Mouse (Mus musculus): ENCODE measurements at regions not wholly inside any gene's neighbourhood (a gene's known extent, or its start where the extent isn't known, plus 50 kb on each side); places are given as distances from the start of the nearest gene placed in this dataset.
A peak's percentile ranks its signal among the peaks of the same experiment; 100 is the strongest.

- no peak for DNase-seq (ENCODE audit: low spot score)
These were observed 254.5 kb downstream of the Drd1 start for GRCm38 (mm10) chr13:53800978-53801377.

- DNase-seq (ENCODE audit: low spot score): no peak
These were observed 266.7 kb downstream of the Drd1 start for GRCm38 (mm10) chr13:53788809-53789208.

- peak; percentile 71 for DNase-seq (ENCODE audit: low spot score)
These were observed 272.0 kb downstream of the Drd1 start for GRCm38 (mm10) chr13:53783492-53783891.

DNA sequence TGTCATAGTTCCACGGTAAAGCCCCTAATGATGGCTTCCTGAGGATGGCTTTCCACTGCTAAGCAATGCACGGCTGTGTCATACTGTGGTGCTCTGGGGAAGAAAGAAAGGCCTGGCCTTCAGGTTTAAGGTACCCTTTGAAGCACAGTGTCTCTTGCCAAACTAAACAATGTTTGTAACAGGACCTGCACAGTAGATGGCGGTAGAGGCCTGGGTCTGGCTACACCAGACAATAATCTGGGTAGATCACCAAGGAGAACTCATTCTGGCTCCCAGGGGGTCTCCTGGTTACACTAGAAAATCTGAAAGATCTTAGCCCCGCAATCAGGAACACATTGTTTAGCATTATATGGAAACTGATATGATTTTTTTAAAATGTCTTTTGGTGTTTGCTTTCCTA lies 276.4 kb downstream of the Drd1 start:
- peak; percentile 22 for DNase-seq (ENCODE audit: low spot score)

DNA sequence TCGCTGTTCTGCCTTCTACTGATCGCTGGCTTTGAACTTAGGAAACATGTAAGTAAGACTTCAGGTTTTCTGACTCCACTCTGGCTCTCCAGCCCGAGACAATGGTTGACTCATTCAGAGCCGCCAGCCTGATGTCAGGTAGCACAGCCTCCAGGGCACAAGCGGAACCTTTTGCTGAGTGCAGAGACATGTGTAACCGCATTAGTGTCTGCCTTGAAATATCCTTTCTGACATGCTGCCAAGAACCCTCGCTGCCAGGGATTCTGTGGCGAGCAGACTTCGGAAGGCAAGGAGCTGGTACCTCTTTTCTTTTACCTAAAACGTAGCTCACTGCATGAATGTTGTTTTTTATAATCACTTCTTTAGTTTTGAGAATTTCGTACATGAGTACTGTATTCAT lies 279.1 kb downstream of the Drd1 start:
- DNase-seq (ENCODE audit: low spot score): no peak

GRCm38 (mm10) chr13:53775687-53776086 lies 279.8 kb downstream of the Drd1 start:
- DNase-seq (ENCODE audit: low spot score): no peak

DNA sequence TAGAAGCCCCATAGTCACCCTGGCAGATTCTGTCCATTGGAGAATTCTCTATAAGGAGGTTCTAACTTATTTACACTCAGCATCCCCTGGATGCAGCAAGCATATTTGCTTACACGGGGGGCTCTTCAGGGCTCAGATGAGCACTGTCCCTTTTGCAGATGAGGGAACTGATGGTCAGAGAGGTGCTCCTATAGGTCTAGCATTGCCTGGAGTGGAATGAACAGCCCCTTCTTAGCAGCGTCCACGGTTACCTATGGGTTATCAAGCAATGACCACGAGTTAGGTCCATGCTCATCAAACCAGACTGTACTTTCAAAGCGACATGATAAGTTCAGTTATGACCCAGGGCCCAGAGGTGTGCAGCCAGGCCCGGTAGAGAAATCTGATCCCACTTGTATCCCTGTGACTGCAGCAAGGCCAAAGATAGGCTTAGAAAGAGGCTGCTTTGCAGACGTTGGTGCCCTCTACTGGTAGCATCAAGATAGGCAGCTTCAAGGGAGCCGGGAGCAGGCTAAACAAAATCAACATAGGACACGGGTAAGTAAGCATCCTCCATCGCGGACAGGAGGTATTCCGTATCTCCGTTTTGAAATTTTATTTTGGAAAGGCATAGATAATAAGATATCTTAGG lies 290.8 kb downstream of the Drd1 start:
- peak; percentile 58 for DNase-seq (ENCODE audit: low spot score)

- no peak for DNase-seq (ENCODE audit: low spot score)
These were observed 284.8 kb upstream of the Msx2 start for GRCm38 (mm10) chr13:53757576-53758237.

DNA sequence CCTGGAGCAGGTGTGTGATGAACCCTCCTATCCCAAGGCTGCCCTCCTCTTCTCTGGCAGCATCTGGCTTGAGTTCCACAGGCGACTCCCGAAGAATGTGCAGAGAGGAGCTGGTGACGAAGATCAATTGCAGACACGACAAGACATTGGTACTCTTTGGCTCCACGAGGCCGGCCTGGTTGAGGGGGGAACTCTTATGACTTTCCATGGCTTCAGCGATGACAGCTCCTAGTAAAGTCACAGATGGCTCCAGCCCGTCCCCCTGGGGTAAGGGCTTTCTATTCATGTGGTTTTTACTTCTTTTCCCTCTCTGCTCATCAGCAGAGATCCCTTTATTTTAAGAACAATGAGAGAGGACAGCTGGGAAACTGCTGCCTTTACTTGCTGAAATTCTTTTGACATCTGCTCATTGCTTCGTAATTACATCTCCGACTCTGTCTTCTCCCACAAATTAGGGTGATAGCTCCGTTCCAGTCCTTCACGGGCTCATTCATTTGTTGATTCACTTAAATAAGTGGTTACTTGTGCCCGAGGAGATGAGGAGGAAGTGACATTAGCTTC lies 284.2 kb upstream of the Msx2 start:
- no peak for DNase-seq (ENCODE audit: low spot score)

DNA sequence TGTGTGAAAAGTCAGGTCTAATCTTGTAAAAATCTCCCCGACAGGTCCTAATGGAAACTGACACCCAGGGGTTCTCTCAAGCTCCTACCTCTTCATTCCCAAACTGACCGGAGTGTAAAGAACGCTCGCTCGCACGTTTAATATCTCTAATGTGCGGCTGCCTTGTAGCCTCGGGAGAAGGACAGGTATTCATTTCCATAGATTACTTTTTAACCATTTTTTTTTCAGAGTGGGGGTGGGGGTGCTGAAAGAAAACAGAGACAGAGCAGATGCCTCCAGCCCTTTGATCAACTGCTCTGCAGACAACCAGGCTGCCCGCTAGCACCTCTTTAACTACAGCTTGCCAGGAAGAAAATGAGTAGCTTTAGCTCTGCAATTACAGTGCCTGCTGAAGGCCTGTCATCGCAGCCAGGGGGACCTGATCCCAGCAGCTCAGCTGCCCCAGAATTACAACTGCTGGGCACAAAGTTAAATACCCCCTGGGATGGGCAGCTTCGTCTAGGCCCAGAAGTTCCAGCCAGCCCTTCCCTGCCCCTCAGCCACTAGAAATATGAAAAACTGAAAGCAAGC lies 282.3 kb upstream of the Msx2 start:
- no peak for DNase-seq (ENCODE audit: low spot score)

- DNase-seq (ENCODE audit: low spot score): no peak
These were observed 280.2 kb upstream of the Msx2 start for GRCm38 (mm10) chr13:53753049-53753448.

DNA sequence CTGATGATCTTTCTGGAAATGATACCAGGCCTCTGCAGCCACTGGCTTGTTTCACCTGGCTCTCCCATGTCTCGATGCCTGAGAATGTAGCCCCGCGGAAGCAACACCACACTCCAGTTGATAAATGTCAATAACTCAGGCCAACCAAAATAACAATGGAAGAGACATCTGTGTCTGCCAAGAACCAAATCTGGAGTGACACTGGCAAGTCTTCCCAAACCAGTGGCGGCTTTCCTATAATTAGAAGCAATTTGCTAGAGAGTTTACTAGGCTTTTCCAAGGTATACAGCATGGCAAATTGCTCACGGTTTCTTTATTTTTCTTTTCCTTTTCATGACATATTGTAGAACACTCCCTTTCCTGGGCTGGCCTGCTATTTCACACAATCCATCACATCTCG lies 268.1 kb upstream of the Msx2 start:
- no peak for DNase-seq (ENCODE audit: low spot score)

- no peak for DNase-seq (ENCODE audit: low spot score)
These were observed 266.3 kb upstream of the Msx2 start for GRCm38 (mm10) chr13:53739127-53739526.

- DNase-seq (ENCODE audit: low spot score): no peak
These were observed 262.1 kb upstream of the Msx2 start for GRCm38 (mm10) chr13:53734944-53735343.

GRCm38 (mm10) chr13:53730259-53730902 lies 257.5 kb upstream of the Msx2 start:
- no peak for DNase-seq (ENCODE audit: low spot score)

GRCm38 (mm10) chr13:53729848-53730247 lies 257.0 kb upstream of the Msx2 start:
- DNase-seq (ENCODE audit: low spot score): no peak

- no peak for DNase-seq (ENCODE audit: low spot score)
These were observed 253.2 kb upstream of the Msx2 start for GRCm38 (mm10) chr13:53726031-53726430.

GRCm38 (mm10) chr13:53722881-53723280 lies 250.0 kb upstream of the Msx2 start:
- DNase-seq (ENCODE audit: low spot score): no peak

DNA sequence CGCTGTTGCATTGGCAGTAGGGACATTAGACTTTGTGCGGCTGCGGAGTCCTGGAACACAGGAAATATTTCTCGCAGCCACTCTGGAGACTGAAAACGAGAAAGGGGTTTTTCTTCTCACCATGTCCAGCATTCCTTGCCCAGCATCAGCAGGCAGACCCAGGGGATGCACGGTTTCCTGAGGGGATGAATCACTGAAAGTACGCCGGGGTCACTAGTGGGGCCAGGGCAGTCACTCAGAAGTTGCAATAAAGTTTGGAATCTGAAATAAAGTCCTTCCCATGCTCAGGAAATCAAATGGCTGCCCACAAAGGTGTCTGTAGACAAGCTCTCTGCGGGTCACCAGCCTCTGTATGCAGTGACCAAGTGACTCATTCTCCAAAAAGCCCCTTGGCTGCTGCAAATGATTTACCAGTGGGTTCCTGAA lies 248.2 kb upstream of the Msx2 start:
- DNase-seq (ENCODE audit: low spot score): no peak

GRCm38 (mm10) chr13:53717582-53717981 lies 244.7 kb upstream of the Msx2 start:
- DNase-seq (ENCODE audit: low spot score): no peak

GRCm38 (mm10) chr13:53717086-53717485 lies 244.2 kb upstream of the Msx2 start:
- no peak for DNase-seq (ENCODE audit: low spot score)

- no peak for DNase-seq (ENCODE audit: low spot score)
These were observed 236.2 kb upstream of the Msx2 start for GRCm38 (mm10) chr13:53709062-53709461.

- DNase-seq (ENCODE audit: low spot score): no peak
These were observed 234.7 kb upstream of the Msx2 start for GRCm38 (mm10) chr13:53707548-53707947.

All from layer of hippocampus, adult 9-10 months (tissue).